Mouse (Mus musculus) intestine, embryonic 15.5 days (tissue): ENCODE data around the gene Zfp933. TPM values are rescaled to one million over a fixed set of nuclear protein-coding genes. Genes with fewer than 3 reads are reported as not detected.
"Not testable (repeated sequence)": the region's sequence is repeated elsewhere in the genome, so short reads cannot be mapped to it uniquely, and the experiment has no call there.

Source experiments
- ATAC-seq: fragments of 200-750 bp; cut with Nextera tagmentation; 2 replicates; pipeline ENCODE4 v1.8.0; 2017; ENCODE audit warnings: moderate TSS enrichment, moderate library complexity
- H3K27ac ChIP-seq: fragments of 300-500 bp; sonication (generic); 2 replicates; pipeline ENCODE4 v1.5.1; 2015; ENCODE audit warnings: mild to moderate bottlenecking, inconsistent platforms
- H3K27me3 ChIP-seq: fragments of 300-500 bp; sonication (generic); replicated peaks from 2 replicates; pipeline ENCODE4 v1.6.1; 2015; ENCODE audit warnings: inconsistent platforms
- H3K36me3 ChIP-seq: fragments of 300-500 bp; sonication (generic); 2 replicates; pipeline ENCODE4 v1.6.1; 2015; ENCODE audit warnings: inconsistent platforms
- H3K4me1 ChIP-seq: fragments of 300-500 bp; sonication (generic); replicated peaks from 2 replicates; pipeline ENCODE4 v1.6.1; 2015; ENCODE audit warnings: inconsistent platforms
- H3K4me2 ChIP-seq: fragments of 300-500 bp; sonication (generic); replicated peaks from 2 replicates; pipeline ENCODE4 v1.6.1; 2015; ENCODE audit warnings: mild to moderate bottlenecking, inconsistent platforms
- H3K4me3 ChIP-seq: fragments of 300-500 bp; sonication (generic); replicated peaks from 2 replicates; pipeline ENCODE4 v1.5.1; 2015; ENCODE audit warnings: inconsistent platforms
- H3K9ac ChIP-seq: fragments of 300-500 bp; sonication (generic); 2 replicates; pipeline ENCODE4 v1.6.1; 2015; ENCODE audit warnings: inconsistent platforms
- H3K9me3 ChIP-seq: fragments of 300-500 bp; sonication (generic); 2 replicates; pipeline ENCODE4 v1.6.1; 2016; ENCODE audit warnings: inconsistent platforms
- WGBS: fragments of 180-500 bp; shearing (Covaris S2); methylation state at CpG from one replicate; pipeline ENCODE4 v1.1.7; 2015; 5-methylcytosine and 5-hydroxymethylcytosine counted together
- polyA plus RNA-seq: library from polyadenylated mRNA; unstranded; fragments of >200 nt; fragmentation: Nextera tagmentation; extraction: Ambion mirVana; gene quantifications from 2 replicates; pipeline ENCODE4 v1.2.1, GENCODE M21; 2015

Gene Zfp933
- polyA plus RNA-seq, 1 experiment from 2014 or later = 4.6 TPM

GRCm38 (mm10) chr4:147793390-147793916 is 54.7 kb downstream of the Zfp933 start:
- H3K4me3 ChIP-seq, H3K4me2 ChIP-seq, H3K27me3 ChIP-seq, H3K36me3 ChIP-seq, H3K27ac ChIP-seq, H3K4me1 ChIP-seq, H3K9ac ChIP-seq, H3K9me3 ChIP-seq, ATAC-seq: not testable (repeated sequence)
- WGBS = 65% methylated on average over 2 of the region's 2 CpGs

- H3K9me3 ChIP-seq, ATAC-seq, H3K4me3 ChIP-seq, H3K36me3 ChIP-seq, H3K27me3 ChIP-seq, H3K27ac ChIP-seq, H3K9ac ChIP-seq, H3K4me1 ChIP-seq, H3K4me2 ChIP-seq: not testable (repeated sequence)
These were observed 56.4 kb downstream of the Zfp933 start for GRCm38 (mm10) chr4:147791729-147792128.

Other genes starting within 250 kb of the Zfp933 start
- gene Zfp979, start 205.9 kb downstream of the Zfp933 start, polyA plus RNA-seq = 2.6 and 2.7 TPM in 2 replicates
- gene Zfp534, start 145.8 kb downstream of the Zfp933 start, polyA plus RNA-seq = not detected in 2 replicates
- 10.8 and 11.9 TPM in 2 replicates for gene Zfp984, start 38.6 kb downstream of the Zfp933 start, polyA plus RNA-seq
- gene Miip, start 20.4 kb upstream of the Zfp933 start, polyA plus RNA-seq = 33.1 and 35.6 TPM in 2 replicates
- gene Fv1, start 20.6 kb upstream of the Zfp933 start, polyA plus RNA-seq = 9.6 and 9.8 TPM in 2 replicates
- 42.4 and 42.5 TPM in 2 replicates for gene Mfn2, start 56.3 kb upstream of the Zfp933 start, polyA plus RNA-seq
- gene Plod1, start 88.4 kb upstream of the Zfp933 start, polyA plus RNA-seq = 38.0 and 38.8 TPM in 2 replicates
- gene 2510039O18Rik, start 92.5 kb upstream of the Zfp933 start, polyA plus RNA-seq = 17.5 and 18.4 TPM in 2 replicates
- not detected in 2 replicates for gene Nppb, start 137.4 kb upstream of the Zfp933 start, polyA plus RNA-seq
- 0.21 TPM in 1 of 2 replicates, not detected in the other for gene Nppa, start 152.4 kb upstream of the Zfp933 start, polyA plus RNA-seq
- 4.7 and 4.9 TPM in 2 replicates for gene Clcn6, start 190.5 kb upstream of the Zfp933 start, polyA plus RNA-seq
- 18.4 TPM in 2 replicates for gene Mthfr, start 190.7 kb upstream of the Zfp933 start, polyA plus RNA-seq
- 15.1 and 16.7 TPM in 2 replicates for gene Agtrap, start 239.7 kb upstream of the Zfp933 start, polyA plus RNA-seq